Mouse (Mus musculus) kidney, postnatal 4 days (tissue): ENCODE results near the gene Dctn3.
"Not testable (repeated sequence)": the region's sequence is repeated elsewhere in the genome, so short reads cannot be mapped to it uniquely, and the experiment has no call there.

Experiments used
- DNase-seq, 2 experiments: peaks; one replicate each; pipeline ENCODE4 v3.0.0; 2021; ENCODE audit warnings: mixed read lengths in 2 of 2

Dctn3 gene

GRCm38 (mm10) chr4:41737602-41738255 lies 14.8 kb upstream of the Dctn3 start:
- DNase-seq = peak; percentile 83 to 87

- DNase-seq = peak; percentile 26 to 54
Measured at GRCm38 (mm10) chr4:41731052-41731765, 8.2 kb upstream of the Dctn3 start, which contains the start of gene Arid3c. TSS of gene Arid3c (minus strand) at chr4:41731142.

DNA sequence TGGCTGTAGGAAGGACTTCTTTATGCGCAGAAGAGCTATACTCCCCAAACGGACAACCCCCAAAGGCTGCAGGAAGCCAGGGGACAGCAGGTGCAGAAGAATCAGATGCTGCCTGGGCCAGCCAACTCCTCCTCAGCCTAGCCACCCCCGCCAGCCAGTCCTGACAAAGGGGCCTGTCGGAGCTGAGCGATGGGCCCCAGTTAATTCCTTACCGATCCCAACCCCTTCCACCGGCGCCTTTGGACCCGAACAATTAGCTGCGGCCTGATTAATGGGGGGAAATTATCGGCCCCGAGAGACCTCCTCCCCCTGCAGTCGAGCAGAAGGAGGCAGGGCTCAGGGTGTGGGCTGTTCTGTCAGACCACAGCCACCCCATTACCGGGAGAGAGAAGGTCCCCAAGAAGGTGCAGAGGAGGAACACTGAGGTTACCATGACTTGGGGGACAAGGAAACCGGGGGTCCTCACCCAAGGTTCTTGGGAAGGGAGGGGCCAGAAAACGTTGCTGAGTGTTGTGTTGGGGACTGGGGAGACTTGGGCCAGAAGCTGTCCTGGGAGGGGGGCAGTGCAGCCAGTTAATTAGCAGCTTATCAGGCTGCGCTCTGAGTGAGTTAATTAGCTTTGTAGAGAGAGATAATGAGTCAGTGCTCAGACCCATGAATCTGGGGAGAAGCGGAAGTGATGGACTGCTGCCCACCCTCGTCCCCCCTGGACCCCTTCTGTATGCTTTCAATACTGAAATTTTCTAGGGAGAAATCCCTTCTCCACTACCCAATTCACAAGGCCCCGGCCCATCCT lies 4.1 kb upstream of the Dctn3 start:
- DNase-seq = no peak

GRCm38 (mm10) chr4:41716834-41717233 lies 6.1 kb downstream of the Dctn3 start:
- no peak for DNase-seq

DNA sequence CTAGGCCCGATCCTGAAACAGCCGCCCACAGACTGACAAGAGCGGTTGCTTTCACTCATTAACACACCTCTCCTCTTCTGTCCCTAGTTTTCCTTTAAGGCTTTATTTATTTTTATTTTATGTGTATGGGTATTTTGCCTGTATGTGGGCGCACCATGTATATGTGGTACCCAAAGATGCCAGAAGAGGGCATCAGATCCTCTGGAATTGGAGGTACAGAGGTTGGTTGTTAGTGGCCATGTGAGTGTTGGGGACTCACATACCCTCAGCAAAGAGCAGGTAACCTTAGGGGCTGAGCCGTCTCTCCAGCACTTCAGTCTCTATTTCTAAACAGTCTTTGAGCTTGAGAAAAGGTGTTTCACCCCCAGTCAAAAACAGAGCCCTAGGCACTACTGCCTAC lies 7.4 kb downstream of the Dctn3 start:
- DNase-seq = peak; percentile 60 to 66

GRCm38 (mm10) chr4:41715082-41715481 lies 7.9 kb downstream of the Dctn3 start:
- no peak for DNase-seq

DNA sequence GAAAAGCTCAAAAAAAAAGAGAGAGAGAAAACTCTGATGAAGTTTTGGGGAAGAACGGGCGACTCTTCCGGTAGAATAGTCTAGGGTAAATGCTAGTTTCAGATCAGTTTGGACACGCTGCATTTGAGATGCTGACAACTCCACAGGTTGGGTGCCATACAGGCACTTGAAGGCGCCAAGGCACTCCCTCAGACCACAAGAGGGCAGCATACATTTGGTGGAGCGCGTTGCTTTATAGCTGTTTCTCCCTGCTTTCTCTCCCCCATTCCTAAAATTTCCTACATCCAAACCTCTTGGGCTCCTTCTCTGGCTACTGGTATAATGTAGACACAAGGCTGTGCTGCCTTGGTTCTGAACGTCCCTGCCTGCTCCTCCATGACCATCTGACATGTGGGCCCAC lies 8.7 kb downstream of the Dctn3 start:
- DNase-seq = peak; percentile 79 to 84

DNA sequence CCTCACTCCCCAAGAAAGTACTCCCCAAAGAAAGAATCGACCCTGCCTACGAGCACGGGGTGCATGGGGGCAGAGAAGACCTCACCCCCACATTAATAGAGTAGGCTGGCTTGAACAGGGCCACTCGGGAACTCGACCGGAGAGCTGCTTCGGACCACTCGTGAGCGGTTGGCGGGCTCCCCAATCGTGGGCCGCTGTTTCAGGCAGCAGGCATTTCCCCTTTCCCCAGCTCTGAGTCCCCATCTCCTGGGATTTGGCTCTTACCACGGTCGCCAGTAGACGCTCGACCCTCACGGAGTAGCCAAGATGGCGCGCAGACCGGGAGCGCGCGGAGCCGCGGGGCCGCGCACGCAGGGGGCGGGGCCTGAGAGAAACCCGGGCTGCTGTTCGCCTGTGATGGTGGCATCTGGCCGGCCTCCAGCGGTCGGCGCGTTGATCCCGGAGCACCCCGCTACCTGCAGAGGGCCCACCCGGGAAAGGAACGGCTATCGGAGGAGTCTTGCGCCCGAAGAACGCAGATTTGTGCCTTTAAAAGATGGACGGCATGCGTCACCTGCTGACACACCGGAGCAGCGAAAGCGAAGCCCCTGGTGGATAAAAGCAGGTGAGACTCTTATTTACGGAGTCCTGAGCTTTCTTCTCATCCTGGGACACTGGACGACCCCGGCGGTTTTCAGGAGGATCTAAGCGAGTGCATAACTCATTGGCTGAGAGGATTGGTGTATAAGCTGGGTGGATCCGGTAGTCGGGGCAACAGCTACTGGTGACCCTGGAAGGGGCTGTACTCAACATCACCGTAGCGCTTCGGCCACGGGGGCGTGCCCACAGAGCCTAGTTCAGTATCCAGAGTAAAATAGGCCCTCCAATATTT lies 9.5 kb downstream of the Dctn3 start, which contains the start of gene Rpp25l:
TSS of gene Rpp25l (minus strand) at position 338 of the 871 bp plus-strand sequence.
- DNase-seq = peak; percentile 90 to 94

- DNase-seq = peak in 1 of 2 experiments; percentile 54
Measured at GRCm38 (mm10) chr4:41712421-41713196, 10.4 kb downstream of the Dctn3 start.

DNA sequence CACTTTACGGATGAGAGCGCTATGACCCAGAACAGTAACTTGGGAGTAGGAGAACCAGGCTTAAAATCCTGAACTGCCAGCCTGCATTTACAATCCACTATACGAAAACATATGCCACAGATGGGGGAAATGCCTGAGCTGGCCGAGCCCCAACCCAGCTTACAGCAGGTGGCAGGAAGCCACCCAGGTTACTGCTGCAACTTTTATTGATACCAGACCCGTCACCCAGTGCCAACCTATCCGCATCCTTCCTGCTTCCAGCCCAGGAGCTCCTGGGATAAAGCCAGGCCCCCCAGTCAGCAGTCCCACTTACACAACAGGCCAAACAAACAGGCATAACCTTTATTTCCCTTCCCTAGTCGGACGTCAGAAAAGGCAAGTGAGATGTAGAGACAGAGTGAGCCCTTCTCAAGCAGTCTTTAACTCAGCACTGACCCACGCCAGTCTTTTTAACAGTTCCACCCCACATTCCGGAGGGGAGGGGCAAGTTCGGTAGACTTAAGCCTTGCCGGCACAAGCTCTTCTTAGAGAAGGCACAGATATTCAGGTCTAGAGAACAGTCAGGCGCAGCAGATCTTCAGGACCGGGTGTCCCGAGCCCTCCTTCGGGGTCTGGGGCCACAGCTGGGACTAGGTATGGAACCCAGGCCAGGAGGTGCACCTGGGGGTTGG lies 11.1 kb downstream of the Dctn3 start:
- DNase-seq = peak in 1 of 2 experiments; percentile 40

GRCm38 (mm10) chr4:41710229-41710628 lies 12.7 kb downstream of the Dctn3 start:
- DNase-seq = no peak

DNA sequence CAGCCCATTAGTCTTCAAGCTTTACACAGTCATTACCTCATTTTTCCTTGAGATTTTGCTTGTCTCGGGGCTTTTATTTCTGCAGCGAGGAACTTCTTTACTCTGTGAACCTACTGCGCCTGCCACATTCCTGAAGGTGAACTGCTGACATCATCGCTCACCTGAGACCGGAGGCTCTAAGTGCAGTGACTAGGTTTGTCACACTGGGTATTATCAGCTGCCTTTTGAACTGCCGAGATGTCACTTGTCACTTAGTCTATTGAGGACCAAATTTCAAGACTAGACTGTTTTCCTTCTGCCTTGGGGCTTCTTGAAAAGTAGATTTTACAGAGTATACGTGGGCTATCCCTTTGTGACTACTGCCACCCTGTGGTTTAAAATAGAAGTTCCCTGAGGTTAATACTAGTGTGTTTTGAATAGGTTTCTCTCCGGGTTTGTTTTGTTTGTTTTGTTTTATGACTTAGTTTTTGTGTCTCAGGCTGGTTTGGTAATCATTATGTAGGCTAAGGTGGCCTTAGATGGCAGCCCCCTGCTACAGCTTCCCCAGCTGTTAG lies 14.7 kb downstream of the Dctn3 start:
- DNase-seq = peak in 1 of 2 experiments; percentile 35

DNA sequence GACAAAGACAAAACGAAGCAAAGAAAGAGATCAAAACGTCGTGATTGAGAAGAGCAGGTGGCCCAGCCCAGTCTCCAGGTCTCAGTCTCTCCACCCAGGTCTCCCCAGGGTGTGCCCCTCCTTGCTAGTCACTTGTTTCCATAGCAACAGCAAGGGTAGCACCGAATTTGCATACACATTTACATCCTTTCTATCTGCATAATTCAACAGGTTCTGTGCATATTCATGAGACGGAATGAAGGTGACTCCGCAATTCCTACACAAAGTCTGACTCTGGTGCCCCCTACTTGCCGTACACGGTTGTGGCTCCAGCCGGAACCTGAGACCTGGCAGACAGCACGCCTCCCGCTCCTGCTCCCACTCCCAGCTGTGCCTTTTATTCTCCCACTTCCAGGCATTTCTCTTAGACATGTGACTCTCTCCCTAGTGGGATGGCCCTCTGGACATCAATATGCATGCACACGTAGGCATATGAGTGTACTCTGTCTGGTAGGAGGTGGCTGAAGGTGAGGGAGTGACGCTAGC lies 15.9 kb downstream of the Dctn3 start:
- DNase-seq = peak; percentile 79 to 85

DNA sequence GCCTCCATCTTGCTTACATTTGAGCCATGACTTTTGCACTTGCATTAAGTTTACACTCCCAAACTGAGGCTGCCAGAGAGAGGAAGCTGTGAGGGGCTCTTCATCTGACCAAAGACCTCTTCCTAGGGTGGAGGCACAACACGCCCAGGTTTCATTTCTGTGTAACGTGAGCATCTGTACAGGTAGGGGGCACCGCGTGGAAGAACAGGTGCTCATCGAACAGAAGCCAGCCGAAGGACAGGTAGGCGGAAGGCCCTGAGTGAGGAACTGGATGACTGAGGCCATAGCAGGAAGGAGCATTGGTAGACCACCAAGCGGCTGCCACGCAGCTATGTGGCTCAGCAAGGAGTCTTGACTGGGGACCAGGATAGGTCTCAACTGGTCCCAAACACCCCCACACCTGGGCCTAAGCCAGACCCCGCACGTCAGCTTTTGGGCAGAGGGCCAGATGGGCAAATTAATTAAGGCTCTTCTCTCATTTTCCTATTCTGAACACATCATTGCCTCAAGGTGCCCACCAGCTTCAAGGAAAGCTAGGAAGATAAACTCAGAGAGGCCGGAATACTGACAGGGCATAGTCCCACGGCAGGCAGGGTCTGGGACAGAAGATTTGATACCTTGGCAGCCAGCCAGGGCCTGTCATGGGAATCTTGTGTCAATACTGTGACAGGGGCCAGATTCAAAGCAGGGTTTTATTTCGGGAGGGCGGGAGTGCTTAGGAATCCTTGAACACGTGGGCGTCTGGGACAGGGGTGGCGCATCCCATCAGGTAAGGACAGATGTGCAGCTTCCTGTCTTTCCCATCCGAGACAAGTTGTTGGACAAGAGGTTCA lies 16.8 kb downstream of the Dctn3 start:
- peak in 1 of 2 experiments; percentile 23 for DNase-seq

GRCm38 (mm10) chr4:41704651-41705050 lies 18.3 kb downstream of the Dctn3 start:
- peak in 1 of 2 experiments; percentile 45 for DNase-seq

GRCm38 (mm10) chr4:41702226-41702625 lies 20.7 kb downstream of the Dctn3 start:
- not testable (repeated sequence) for DNase-seq

- not testable (repeated sequence) for DNase-seq
Measured at GRCm38 (mm10) chr4:41700224-41700623, 22.7 kb downstream of the Dctn3 start.

GRCm38 (mm10) chr4:41699783-41700182 lies 23.2 kb downstream of the Dctn3 start, which contains the start of gene Il11ra1:
TSS of gene Il11ra1 (plus strand) at chr4:41699989.
- not testable (repeated sequence) for DNase-seq

DNA sequence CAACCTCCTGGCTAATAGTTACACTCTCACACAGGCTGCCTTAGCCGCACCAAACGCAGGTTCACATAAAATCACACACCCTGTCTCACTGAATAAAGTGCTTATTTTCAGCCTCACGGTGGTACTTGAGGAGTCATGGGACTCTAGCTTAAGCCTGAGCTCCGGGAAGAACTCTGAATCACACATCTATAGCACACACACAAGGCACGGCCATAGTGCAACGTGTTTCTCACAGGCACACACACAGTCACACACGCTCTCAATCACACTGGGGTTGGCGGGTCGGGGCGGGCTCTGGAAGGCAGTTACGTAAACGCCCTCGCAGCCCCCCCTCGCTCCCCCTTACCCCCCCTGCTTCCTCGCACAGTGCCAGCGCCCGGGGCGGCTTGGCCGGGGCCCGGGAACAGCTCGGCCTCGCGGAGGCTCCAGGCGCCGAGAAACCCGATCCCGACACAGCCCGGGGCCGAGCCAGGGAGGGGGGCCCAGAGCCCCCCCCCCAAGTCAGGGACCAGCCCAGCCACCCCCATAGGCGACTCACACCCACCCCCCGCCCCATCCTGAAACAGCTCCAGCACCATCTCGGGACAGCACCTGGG lies 24.5 kb downstream of the Dctn3 start:
- DNase-seq = peak in 1 of 2 experiments; percentile 39
